Mouse (Mus musculus) liver, adult 2 months (tissue): ENCODE results near the gene Ttc9b.

Experiments
- CTCF ChIP-seq: fragments of 200-500 bp; IDR thresholded peaks from 2 replicates; pipeline ENCODE4 v1.5.1; 2011; ENCODE audit warnings: low read depth, low read length, control low read depth
- POLR2A ChIP-seq: fragments of 200-500 bp; IDR thresholded peaks from 2 replicates; pipeline ENCODE4 v1.6.1; 2011; ENCODE audit warnings: low read length, control low read depth; ENCODE audit not compliant: insufficient read depth; ENCODE audit errors: extremely low read depth

GRCm38 (mm10) chr7:27650949-27651348, 2.8 kb upstream of the Ttc9b start:
- peak; percentile 82 for TF ChIP-seq CTCF
- TF ChIP-seq POLR2A = no peak
